Mouse (Mus musculus) midbrain, embryonic 13.5 days (tissue): ENCODE measurements around the gene Uvrag. TPM values are rescaled to one million over a fixed set of nuclear protein-coding genes. Genes with fewer than 3 reads are reported as not detected.

Experiments
- ATAC-seq: fragments of 200-750 bp; cut with Nextera tagmentation; 2 replicates; pipeline ENCODE4 v1.8.0; 2017; ENCODE audit warnings: mild to moderate bottlenecking, moderate TSS enrichment, moderate library complexity
- H3K27ac ChIP-seq: fragments of 300-500 bp; sonication (generic); 2 replicates; pipeline ENCODE4 v1.5.1; 2015; ENCODE audit warnings: inconsistent platforms, mild to moderate bottlenecking, moderate library complexity
- H3K27me3 ChIP-seq: fragments of 300-500 bp; sonication (generic); 2 replicates; pipeline ENCODE4 v1.6.1; 2015; ENCODE audit warnings: mild to moderate bottlenecking, inconsistent platforms
- H3K36me3 ChIP-seq: fragments of 300-500 bp; sonication (generic); 2 replicates; pipeline ENCODE4 v1.6.1; 2015; ENCODE audit warnings: mild to moderate bottlenecking, inconsistent platforms
- H3K4me1 ChIP-seq: fragments of 300-500 bp; sonication (generic); replicated peaks from 2 replicates; pipeline ENCODE4 v1.6.1; 2015; ENCODE audit warnings: inconsistent platforms
- H3K4me2 ChIP-seq: fragments of 300-500 bp; sonication (generic); replicated peaks from 2 replicates; pipeline ENCODE4 v1.6.1; 2015; ENCODE audit warnings: moderate library complexity, mild to moderate bottlenecking, inconsistent platforms
- H3K4me3 ChIP-seq: fragments of 300-500 bp; sonication (generic); replicated peaks from 2 replicates; pipeline ENCODE4 v1.5.1; 2015; ENCODE audit warnings: mild to moderate bottlenecking, inconsistent platforms
- H3K9ac ChIP-seq: fragments of 300-500 bp; sonication (generic); replicated peaks from 2 replicates; pipeline ENCODE4 v1.6.1; 2015; ENCODE audit warnings: mild to moderate bottlenecking, inconsistent platforms
- H3K9me3 ChIP-seq: fragments of 300-500 bp; sonication (generic); 2 replicates; pipeline ENCODE4 v1.6.1; 2016; ENCODE audit warnings: mild to moderate bottlenecking, inconsistent platforms
- WGBS: fragments of 180-500 bp; shearing (Covaris S2); methylation state at CpG from one replicate; pipeline ENCODE4 v1.1.7; 2015; 5-methylcytosine and 5-hydroxymethylcytosine counted together
- polyA plus RNA-seq: library from polyadenylated mRNA; unstranded; fragments of >200 nt; fragmentation: Nextera tagmentation; extraction: Ambion mirVana; gene quantifications from 2 replicates; pipeline ENCODE4 v1.2.1, GENCODE M21; 2015

The Uvrag gene
- polyA plus RNA-seq: 13.1 and 16.3 TPM in 2 replicates

DNA sequence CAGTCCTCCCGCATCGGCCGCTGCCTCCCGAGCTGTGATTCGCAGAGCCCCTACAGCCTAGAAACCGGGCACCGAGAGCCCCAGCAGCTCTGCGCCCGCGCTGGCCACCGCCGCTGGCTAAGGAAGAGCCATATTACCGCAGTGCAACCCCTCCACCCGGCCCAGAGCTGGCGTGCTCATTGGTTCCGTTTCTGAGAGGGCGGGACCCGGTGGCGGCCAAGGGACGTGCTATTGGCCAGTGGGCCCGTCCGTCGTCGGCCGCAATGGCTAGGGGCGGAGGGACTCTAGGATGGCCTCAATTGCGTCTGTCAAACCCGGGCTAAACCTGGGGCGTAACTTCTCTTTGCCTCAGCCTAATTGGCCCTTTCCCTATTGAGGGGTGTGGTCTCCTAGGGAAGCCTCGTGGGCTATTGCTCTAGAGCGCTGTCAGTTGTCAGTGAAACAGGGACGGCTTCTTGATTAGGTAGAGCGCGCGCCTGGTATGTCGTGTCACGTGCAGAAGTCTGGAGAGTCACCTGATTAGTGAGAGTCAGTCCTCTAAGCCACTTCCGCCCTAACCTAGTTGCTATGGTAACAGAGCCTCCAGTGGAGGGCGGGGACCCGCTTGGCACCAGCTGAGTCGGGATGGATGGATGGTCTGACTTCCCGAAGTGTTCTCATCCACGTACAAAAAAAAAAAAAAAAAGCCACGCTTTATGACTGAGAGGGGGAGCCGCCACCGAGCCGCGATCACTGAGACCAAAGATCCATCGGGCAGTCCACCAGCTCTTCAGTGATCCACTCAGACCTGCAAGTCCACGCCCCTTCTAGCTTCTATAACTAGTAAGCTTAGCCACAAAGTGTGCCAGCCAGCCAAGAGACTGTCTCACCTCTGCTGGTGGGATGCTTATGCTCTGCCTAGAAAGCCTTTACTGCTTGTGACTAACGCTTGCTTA is at the start of gene Uvrag:
Gene Uvrag, minus strand, starts transcription at position 158 of the 935 bp plus-strand sequence.
- under 1% methylated on average over 51 of the region's 51 CpGs for WGBS

DNA sequence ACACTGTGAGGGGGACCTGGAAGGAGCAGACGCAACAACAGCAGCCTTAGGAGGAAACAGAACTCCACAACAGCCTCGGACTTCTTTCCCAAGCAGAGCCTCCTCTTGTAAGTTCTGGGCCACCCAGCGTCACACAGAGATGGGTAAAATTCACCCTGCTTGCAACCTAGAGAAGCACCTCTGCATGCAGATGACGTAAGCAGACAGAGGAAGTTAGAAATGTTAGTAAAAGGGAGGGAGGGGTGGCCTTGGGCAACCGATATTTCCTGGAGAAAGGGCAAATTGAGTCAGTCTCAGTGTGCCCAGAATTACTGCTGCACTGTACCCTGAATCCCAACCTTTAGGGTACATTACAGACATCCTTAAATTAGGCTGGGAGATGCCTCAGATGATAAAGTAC is 48.9 kb upstream of the Uvrag start:
- H3K9me3 ChIP-seq: no peaks in the 10 kb centered on the region
- no peaks in the 10 kb centered on the region for H3K36me3 ChIP-seq
- H3K4me1 ChIP-seq: no peaks in the 10 kb centered on the region
- H3K4me2 ChIP-seq: no peak overlapping the region
- no peak overlapping the region for H3K9ac ChIP-seq
- H3K27ac ChIP-seq: no peak overlapping the region
- H3K4me3 ChIP-seq: no peak overlapping the region
- no peak for ATAC-seq
- H3K27me3 ChIP-seq: peaks cover 7% of the 10 kb centered on the region; the same call in 1 of the 2 replicates
- WGBS: 86% methylated on average over 5 of the region's 5 CpGs

More for the DNA sequence above, at the start of gene Uvrag:
- H3K4me1 ChIP-seq: peaks cover 23% of the 10 kb centered on the region
- no peaks in the 10 kb centered on the region for H3K9me3 ChIP-seq
- H3K27ac ChIP-seq: peak within 1 kb of the TSS; percentile 91
- peak within 1 kb of the TSS; percentile 93 for H3K9ac ChIP-seq
- peak within 1 kb of the TSS; percentile 95 for H3K4me3 ChIP-seq
- H3K27me3 ChIP-seq: no peaks in the 10 kb centered on the region
- H3K36me3 ChIP-seq: no peaks in the 10 kb centered on the region
- ATAC-seq: peak; percentile 99
- peak within 1 kb of the TSS; percentile 76 for H3K4me2 ChIP-seq

- ATAC-seq: no peak
Measured at GRCm38 (mm10) chr7:99188630-99189029, 47.7 kb upstream of the Uvrag start.

GRCm38 (mm10) chr7:99187451-99187850 is 46.5 kb upstream of the Uvrag start:
- no peak overlapping the region for H3K4me2 ChIP-seq
- ATAC-seq: no peak
- 81% methylated on average over 5 of the region's 5 CpGs for WGBS

More at GRCm38 (mm10) chr7:99188630-99189029, 47.7 kb upstream of the Uvrag start:
- Histone ChIP-seq H3K4me1 (peaks cover 2% of the 10 kb centered on the region; the same call in 1 of the 2 replicates), H3K27ac (no peak overlapping the region), H3K9me3 (no peaks in the 10 kb centered on the region), H3K9ac (no peak overlapping the region), H3K4me2 (no peak overlapping the region), H3K36me3 (no peaks in the 10 kb centered on the region), H3K4me3 (no peak overlapping the region), H3K27me3 (peaks cover 17% of the 10 kb centered on the region)
- 80% methylated on average over 6 of the region's 6 CpGs for WGBS

DNA sequence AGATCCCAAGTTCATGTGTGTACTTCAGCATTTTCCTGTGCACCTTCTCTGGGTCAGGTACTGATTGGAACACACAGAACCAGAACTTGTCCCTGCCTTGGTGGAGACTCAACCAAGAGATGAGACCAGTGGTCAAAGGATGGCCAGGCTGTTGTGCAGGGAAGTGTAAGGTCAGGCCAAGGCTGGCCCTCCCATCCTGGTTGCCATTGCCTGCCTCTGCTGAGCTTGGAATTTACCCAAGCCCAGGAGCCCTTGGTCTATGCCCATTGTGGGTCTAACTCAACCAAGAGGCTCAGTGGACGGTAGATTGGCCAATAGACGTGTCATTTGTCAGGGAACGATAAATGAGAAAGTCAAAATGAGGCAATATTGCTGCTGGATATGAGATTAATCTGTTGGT is 44.5 kb upstream of the Uvrag start:
- Histone ChIP-seq H3K27me3 (peaks cover 33% of the 10 kb centered on the region), H3K36me3 (no peaks in the 10 kb centered on the region), H3K4me2 (no peak overlapping the region), H3K27ac (no peak overlapping the region), H3K9me3 (no peaks in the 10 kb centered on the region), H3K4me1 (peaks cover 18% of the 10 kb centered on the region), H3K4me3 (no peak overlapping the region), H3K9ac (no peak overlapping the region)
- WGBS: 88% methylated on average over 3 of the region's 3 CpGs
- no peak for ATAC-seq

More at GRCm38 (mm10) chr7:99187451-99187850, 46.5 kb upstream of the Uvrag start:
- Histone ChIP-seq H3K4me3 (no peak overlapping the region), H3K27me3 (peaks cover 19% of the 10 kb centered on the region), H3K36me3 (no peaks in the 10 kb centered on the region), H3K9ac (no peak overlapping the region), H3K9me3 (no peaks in the 10 kb centered on the region), H3K4me1 (peaks cover 9% of the 10 kb centered on the region; the same call in 1 of the 2 replicates), H3K27ac (no peak overlapping the region)

- ATAC-seq: no peak
- no peak overlapping the region for H3K9ac ChIP-seq
- H3K36me3 ChIP-seq: no peaks in the 10 kb centered on the region
- WGBS: 67% methylated on average over 6 of the region's 6 CpGs
- peak overlapping the region; percentile 86 for H3K4me2 ChIP-seq
- peaks cover 18% of the 10 kb centered on the region for H3K4me1 ChIP-seq
- no peak overlapping the region for H3K4me3 ChIP-seq
- H3K27me3 ChIP-seq: peaks cover 33% of the 10 kb centered on the region
- no peaks in the 10 kb centered on the region for H3K9me3 ChIP-seq
- no peak overlapping the region for H3K27ac ChIP-seq
Measured at GRCm38 (mm10) chr7:99183751-99184150, 42.8 kb upstream of the Uvrag start.

DNA sequence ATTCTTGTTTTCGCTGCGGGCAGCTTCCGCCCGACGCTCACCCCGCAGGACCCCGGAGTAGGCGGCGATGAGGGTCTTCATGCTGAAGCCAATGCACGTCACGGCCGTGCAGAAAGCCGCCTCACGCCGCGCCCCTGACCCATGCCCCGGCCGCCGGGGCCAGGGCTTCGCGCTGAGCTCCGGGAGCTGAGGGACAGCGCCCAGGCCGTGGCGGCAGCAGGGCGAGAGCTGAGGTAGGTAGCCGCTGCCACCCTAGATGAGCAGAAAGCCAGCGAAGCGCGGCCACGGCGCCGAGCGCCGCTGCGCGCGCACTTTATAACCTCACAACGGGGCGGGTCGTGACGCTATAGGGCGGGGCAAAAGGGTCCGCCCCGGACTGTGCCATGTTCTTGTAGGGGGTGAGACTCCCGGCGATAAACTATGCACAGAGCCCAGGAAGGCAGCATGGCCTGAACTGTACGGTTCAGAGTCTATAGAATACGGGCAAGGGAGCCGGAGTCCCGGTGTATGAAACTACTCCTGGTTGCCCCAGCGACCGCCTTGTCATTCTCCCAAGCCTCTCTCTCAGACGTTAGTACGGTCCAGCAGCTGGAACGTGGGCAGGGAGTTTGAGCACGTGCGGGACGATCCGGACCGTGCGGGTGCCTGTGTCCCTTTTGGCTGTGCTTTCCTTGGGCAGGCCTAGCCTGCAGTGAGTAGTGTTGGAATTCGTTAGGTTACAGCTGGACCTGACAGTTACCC is 41.7 kb upstream of the Uvrag start, which contains the start of gene Dgat2:
Gene Dgat2, minus strand, starts transcription at position 288 of the 741 bp plus-strand sequence.
- peak; percentile 97 for ATAC-seq
- H3K4me2 ChIP-seq: peak within 1 kb of the TSS; percentile 86

DNA sequence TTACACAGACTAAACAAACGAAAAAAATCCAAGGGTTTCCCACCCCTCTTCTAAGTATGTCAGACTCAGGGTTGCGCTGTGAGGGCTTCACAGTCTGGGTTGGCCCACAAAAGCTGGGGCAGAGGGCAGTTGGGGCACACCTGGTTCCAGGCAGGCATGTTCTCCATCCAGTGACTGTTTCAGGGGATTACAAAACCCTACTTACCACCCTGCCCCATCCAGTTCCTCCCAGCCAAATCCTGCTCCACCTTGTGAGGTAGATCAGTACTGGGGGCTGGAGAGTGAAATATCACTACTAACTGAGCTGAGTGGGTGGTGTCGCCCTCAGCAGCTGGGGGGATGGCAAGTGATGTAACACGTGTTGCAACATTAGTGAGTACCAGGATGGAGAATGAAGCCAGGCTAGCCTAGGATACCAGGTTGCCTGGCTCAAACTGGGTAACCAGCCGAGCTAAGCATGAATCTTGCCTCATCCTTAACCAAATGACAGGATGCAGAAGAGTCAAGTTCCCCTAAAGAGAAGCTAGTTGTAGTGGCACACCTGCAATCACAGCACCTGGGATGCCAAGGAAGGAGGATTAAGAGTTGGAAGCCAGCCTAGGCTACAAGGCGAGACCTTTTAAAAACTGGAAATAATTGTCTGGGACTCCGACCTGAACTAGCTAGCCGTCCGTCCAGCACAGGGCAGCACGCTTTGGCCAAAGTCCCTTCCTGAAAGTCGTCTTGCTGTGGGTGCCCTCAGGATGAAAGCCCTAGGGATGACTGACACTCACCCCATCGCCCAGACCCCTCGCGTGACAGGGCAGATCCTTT is 40.9 kb upstream of the Uvrag start:
- Histone ChIP-seq H3K4me3 (peak overlapping the region; percentile 66), H3K4me1 (peaks cover 18% of the 10 kb centered on the region), H3K9ac (peak overlapping the region; percentile 85), H3K36me3 (no peaks in the 10 kb centered on the region), H3K9me3 (no peaks in the 10 kb centered on the region), H3K27me3 (peaks cover 33% of the 10 kb centered on the region), H3K4me2 (peak overlapping the region; percentile 86), H3K27ac (no peak overlapping the region; the same call in 1 of the 2 replicates)
- no peak for ATAC-seq
- WGBS: 20% methylated on average over 14 of the region's 14 CpGs

More for the DNA sequence above, 41.7 kb upstream of the Uvrag start, which contains the start of gene Dgat2:
- WGBS: under 1% methylated on average over 63 of the region's 63 CpGs
- Histone ChIP-seq H3K4me1 (peaks cover 18% of the 10 kb centered on the region), H3K9me3 (no peaks in the 10 kb centered on the region), H3K27ac (peak within 1 kb of the TSS; percentile 75), H3K4me3 (peak within 1 kb of the TSS; percentile 66), H3K36me3 (no peaks in the 10 kb centered on the region), H3K9ac (peak within 1 kb of the TSS; percentile 85), H3K27me3 (peaks cover 33% of the 10 kb centered on the region)

- H3K36me3 ChIP-seq: no peaks in the 10 kb centered on the region
- peaks cover 18% of the 10 kb centered on the region for H3K4me1 ChIP-seq
- peaks cover 29% of the 10 kb centered on the region for H3K27me3 ChIP-seq
- no peaks in the 10 kb centered on the region for H3K9me3 ChIP-seq
- no peak overlapping the region for H3K4me2 ChIP-seq
- ATAC-seq: no peak
- 100% methylated on average over 1 of the region's 1 CpGs for WGBS
- no peak overlapping the region for H3K4me3 ChIP-seq
- H3K9ac ChIP-seq: no peak overlapping the region
- no peak overlapping the region for H3K27ac ChIP-seq
Measured at GRCm38 (mm10) chr7:99180162-99180561, 39.2 kb upstream of the Uvrag start.

- 92% methylated on average over 9 of the region's 9 CpGs for WGBS
Measured at GRCm38 (mm10) chr7:99179271-99179670, 38.3 kb upstream of the Uvrag start.

DNA sequence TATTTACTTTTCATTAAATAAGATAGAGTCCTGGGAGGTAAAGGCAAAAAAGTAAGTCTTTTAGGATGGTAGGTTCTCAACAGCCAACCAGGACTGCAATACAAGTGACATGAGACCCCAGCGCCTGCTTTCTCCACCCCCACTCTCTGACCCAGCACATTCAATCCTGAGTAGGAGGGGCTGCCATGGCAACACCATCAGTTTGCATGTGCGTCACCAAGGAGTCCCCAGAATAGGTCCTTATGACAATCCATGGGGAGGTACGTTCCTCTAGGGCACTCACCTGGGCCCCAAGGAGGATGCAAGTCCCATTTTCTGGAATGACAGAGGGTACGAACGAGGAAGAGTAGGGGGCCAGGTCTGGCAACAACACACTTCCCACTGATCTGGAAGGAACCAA is 36.4 kb upstream of the Uvrag start:
- no peaks in the 10 kb centered on the region for H3K9me3 ChIP-seq
- H3K27me3 ChIP-seq: peaks cover 14% of the 10 kb centered on the region
- no peaks in the 10 kb centered on the region for H3K36me3 ChIP-seq
- ATAC-seq: no peak
- H3K27ac ChIP-seq: no peak overlapping the region
- H3K4me2 ChIP-seq: no peak overlapping the region
- peaks cover 9% of the 10 kb centered on the region for H3K4me1 ChIP-seq
- no peak overlapping the region for H3K9ac ChIP-seq
- no peak overlapping the region for H3K4me3 ChIP-seq
- WGBS: 59% methylated on average over 5 of the region's 5 CpGs

More at GRCm38 (mm10) chr7:99179271-99179670, 38.3 kb upstream of the Uvrag start:
- no peak overlapping the region for H3K9ac ChIP-seq
- H3K27me3 ChIP-seq: peaks cover 22% of the 10 kb centered on the region
- ATAC-seq: no peak
- no peak overlapping the region for H3K4me3 ChIP-seq
- peaks cover 18% of the 10 kb centered on the region for H3K4me1 ChIP-seq
- H3K9me3 ChIP-seq: no peaks in the 10 kb centered on the region
- H3K4me2 ChIP-seq: no peak overlapping the region
- no peaks in the 10 kb centered on the region for H3K36me3 ChIP-seq
- H3K27ac ChIP-seq: no peak overlapping the region
